Mouse (Mus musculus) E14TG2a.4 (cell line): Measurements from ENCODE around the gene 4933430I17Rik.

ENCODE experiments used
- CTCF ChIP-seq: conservative IDR thresholded peaks from 2 replicates; pipeline ENCODE4 v1.5.1; 2014; ENCODE audit warnings: low read length
- NANOG ChIP-seq: IDR thresholded peaks from 2 replicates; pipeline ENCODE4 v1.6.1; 2014; ENCODE audit warnings: borderline replicate concordance, low read length, mixed read lengths

DNA sequence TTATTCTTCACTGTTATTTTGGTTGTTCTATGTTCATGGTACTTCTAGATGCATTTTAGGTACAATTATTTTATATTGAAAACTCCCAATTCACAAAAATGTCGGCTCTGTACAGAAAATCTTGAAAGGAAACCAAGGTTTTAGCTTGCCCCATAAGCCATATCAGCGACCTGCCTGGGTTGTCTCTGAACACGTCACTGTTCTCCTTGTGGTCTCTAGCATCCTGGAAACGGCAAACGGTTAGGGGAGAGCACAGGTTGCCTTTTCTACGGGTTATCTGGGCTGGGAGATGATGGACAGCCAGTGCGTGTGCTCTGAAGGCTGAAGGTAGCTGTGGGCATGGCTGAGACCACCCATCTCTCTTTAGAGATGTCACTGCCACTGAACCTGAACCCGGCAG is 61.9 kb downstream of the 4933430I17Rik start:
- TF ChIP-seq CTCF, result no peak
- no peak for TF ChIP-seq NANOG
